Mouse (Mus musculus) midbrain, embryonic 10.5 days (tissue): ENCODE measurements around the gene Fam207a. TPM values are rescaled to one million over a fixed set of nuclear protein-coding genes. Genes with fewer than 3 reads are reported as not detected.

Experiments used
- DNase-seq: peaks from one replicate; pipeline ENCODE4 v3.0.0-alpha.2; 2017; ENCODE audit warnings: low spot score
- H3K27ac ChIP-seq: fragments of 300-500 bp; sonication (generic); replicated peaks from 2 replicates; pipeline ENCODE4 v1.5.1; 2016; ENCODE audit warnings: mild to moderate bottlenecking
- H3K27me3 ChIP-seq: fragments of 300-500 bp; sonication (generic); 2 replicates; pipeline ENCODE4 v1.6.1; 2016; ENCODE audit warnings: low read depth, mild to moderate bottlenecking; ENCODE audit not compliant: poor library complexity, severe bottlenecking
- H3K36me3 ChIP-seq: fragments of 300-500 bp; sonication (generic); 2 replicates; pipeline ENCODE4 v1.6.1; 2016; ENCODE audit warnings: mild to moderate bottlenecking, moderate library complexity
- H3K4me1 ChIP-seq: fragments of 300-500 bp; sonication (generic); 2 replicates; pipeline ENCODE4 v1.6.1; 2016
- H3K4me3 ChIP-seq: fragments of 300-500 bp; sonication (generic); 2 replicates; pipeline ENCODE4 v1.5.1; 2016; ENCODE audit warnings: mild to moderate bottlenecking, moderate library complexity
- H3K9me3 ChIP-seq: fragments of 300-500 bp; sonication (generic); replicated peaks from 2 replicates; pipeline ENCODE4 v1.6.1; 2016; ENCODE audit warnings: mild to moderate bottlenecking
- WGBS: fragments of 180-500 bp; shearing (Covaris S2); methylation state at CpG from one replicate; pipeline ENCODE4 v1.1.7; 2016; 5-methylcytosine and 5-hydroxymethylcytosine counted together
- polyA plus RNA-seq: library from polyadenylated mRNA; unstranded; fragments of >200 nt; fragmentation: Nextera tagmentation; extraction: Ambion mirVana; gene quantifications from 2 replicates; pipeline ENCODE4 v1.2.1, GENCODE M21; 2016

Fam207a gene
- polyA plus RNA-seq, 1 experiment from 2014 or later, result 45.2 TPM

- Histone ChIP-seq H3K27me3 (no peaks in the 10 kb centered on the region), H3K4me1 (peaks cover 4% of the 10 kb centered on the region; the same call in 1 of the 2 replicates), H3K9me3 (no peaks in the 10 kb centered on the region), H3K27ac (no peak overlapping the region), H3K4me3 (no peak overlapping the region), H3K36me3 (no peaks in the 10 kb centered on the region)
- no peak for DNase-seq
- 85% methylated on average over 14 of the region's 14 CpGs for WGBS
These were observed 60.2 kb downstream of the Fam207a start for GRCm38 (mm10) chr10:77455251-77456010.

- H3K4me3 ChIP-seq, result no peak overlapping the region
- no peaks in the 10 kb centered on the region for H3K36me3 ChIP-seq
- no peaks in the 10 kb centered on the region for H3K9me3 ChIP-seq
- peaks cover 8% of the 10 kb centered on the region for H3K4me1 ChIP-seq
- H3K27me3 ChIP-seq, result no peaks in the 10 kb centered on the region
- WGBS, result 92% methylated on average over 6 of the region's 6 CpGs
- no peak overlapping the region for H3K27ac ChIP-seq
- DNase-seq, result no peak
These were observed 60.8 kb downstream of the Fam207a start for GRCm38 (mm10) chr10:77454795-77455194.

- DNase-seq, result no peak
- WGBS, result 92% methylated on average over 4 of the region's 4 CpGs
- no peaks in the 10 kb centered on the region for H3K9me3 ChIP-seq
- peaks cover 27% of the 10 kb centered on the region for H3K4me1 ChIP-seq
- H3K27me3 ChIP-seq, result no peaks in the 10 kb centered on the region
- no peak overlapping the region for H3K4me3 ChIP-seq
- no peak overlapping the region for H3K27ac ChIP-seq
- H3K36me3 ChIP-seq, result no peaks in the 10 kb centered on the region
These were observed 63.8 kb downstream of the Fam207a start for GRCm38 (mm10) chr10:77451822-77452221.

- H3K4me1 ChIP-seq, result peaks cover 24% of the 10 kb centered on the region
- H3K27ac ChIP-seq, result no peak overlapping the region
- no peak for DNase-seq
- H3K36me3 ChIP-seq, result no peaks in the 10 kb centered on the region
- peaks cover 4% of the 10 kb centered on the region; the same call in 1 of the 2 replicates for H3K9me3 ChIP-seq
- no peak overlapping the region for H3K4me3 ChIP-seq
- no peaks in the 10 kb centered on the region for H3K27me3 ChIP-seq
These were observed 65.5 kb downstream of the Fam207a start for GRCm38 (mm10) chr10:77450159-77450464.

GRCm38 (mm10) chr10:77449315-77450158 is 66.0 kb downstream of the Fam207a start:
- no peak for DNase-seq
- Histone ChIP-seq H3K9me3 (peaks cover 8% of the 10 kb centered on the region; the same call in 1 of the 2 replicates), H3K4me3 (no peak overlapping the region), H3K4me1 (peaks cover 24% of the 10 kb centered on the region), H3K27ac (peak overlapping the region; percentile 47; the same call in 1 of the 2 replicates), H3K36me3 (no peaks in the 10 kb centered on the region), H3K27me3 (no peaks in the 10 kb centered on the region)
- 58% methylated on average over 23 of the region's 23 CpGs for WGBS

GRCm38 (mm10) chr10:77448698-77449247 is 66.8 kb downstream of the Fam207a start:
- H3K27ac ChIP-seq, result peak overlapping the region; percentile 47
- H3K4me3 ChIP-seq, result no peak overlapping the region
- DNase-seq, result no peak
- H3K9me3 ChIP-seq, result peaks cover 8% of the 10 kb centered on the region; the same call in 1 of the 2 replicates
- no peaks in the 10 kb centered on the region for H3K36me3 ChIP-seq
- WGBS, result 72% methylated on average over 6 of the region's 6 CpGs
- H3K27me3 ChIP-seq, result no peaks in the 10 kb centered on the region
- peaks cover 24% of the 10 kb centered on the region for H3K4me1 ChIP-seq

- 85% methylated on average over 7 of the region's 7 CpGs for WGBS
- Histone ChIP-seq H3K4me1 (peaks cover 24% of the 10 kb centered on the region), H3K27ac (peak overlapping the region; percentile 24), H3K9me3 (peaks cover 8% of the 10 kb centered on the region; the same call in 1 of the 2 replicates), H3K27me3 (no peaks in the 10 kb centered on the region), H3K36me3 (no peaks in the 10 kb centered on the region), H3K4me3 (no peak overlapping the region)
- no peak for DNase-seq
These were observed 67.4 kb downstream of the Fam207a start for GRCm38 (mm10) chr10:77448209-77448608.

- Histone ChIP-seq H3K36me3 (no peaks in the 10 kb centered on the region), H3K9me3 (peaks cover 8% of the 10 kb centered on the region; the same call in 1 of the 2 replicates), H3K27ac (no peak overlapping the region; the same call in 1 of the 2 replicates), H3K4me3 (no peak overlapping the region), H3K27me3 (no peaks in the 10 kb centered on the region), H3K4me1 (peaks cover 24% of the 10 kb centered on the region)
- peak; percentile 52 for DNase-seq
- WGBS, result 24% methylated on average over 2 of the region's 2 CpGs
These were observed 67.8 kb downstream of the Fam207a start for GRCm38 (mm10) chr10:77447755-77448154.

- Histone ChIP-seq H3K4me3 (no peak overlapping the region), H3K9me3 (peaks cover 8% of the 10 kb centered on the region; the same call in 1 of the 2 replicates), H3K36me3 (no peaks in the 10 kb centered on the region), H3K4me1 (peaks cover 4% of the 10 kb centered on the region), H3K27ac (no peak overlapping the region), H3K27me3 (no peaks in the 10 kb centered on the region)
- 74% methylated on average over 4 of the region's 4 CpGs for WGBS
- DNase-seq, result no peak
These were observed 73.3 kb downstream of the Fam207a start for GRCm38 (mm10) chr10:77442250-77442649.

- no peaks in the 10 kb centered on the region for H3K36me3 ChIP-seq
- H3K9me3 ChIP-seq, result peaks cover 8% of the 10 kb centered on the region; the same call in 1 of the 2 replicates
- peaks cover 4% of the 10 kb centered on the region for H3K4me1 ChIP-seq
- WGBS, result 90% methylated on average over 3 of the region's 3 CpGs
- no peaks in the 10 kb centered on the region for H3K27me3 ChIP-seq
- no peak overlapping the region for H3K27ac ChIP-seq
- no peak overlapping the region for H3K4me3 ChIP-seq
- DNase-seq, result no peak
These were observed 73.8 kb downstream of the Fam207a start for GRCm38 (mm10) chr10:77441812-77442211.

GRCm38 (mm10) chr10:77440841-77441755 is 74.5 kb downstream of the Fam207a start:
- DNase-seq, result no peak
- Histone ChIP-seq H3K27me3 (no peaks in the 10 kb centered on the region), H3K4me3 (no peak overlapping the region), H3K27ac (no peak overlapping the region), H3K9me3 (peaks cover 8% of the 10 kb centered on the region; the same call in 1 of the 2 replicates), H3K36me3 (no peaks in the 10 kb centered on the region), H3K4me1 (peaks cover 4% of the 10 kb centered on the region)
- 70% methylated on average over 19 of the region's 19 CpGs for WGBS

GRCm38 (mm10) chr10:77440286-77440685 is 75.3 kb downstream of the Fam207a start:
- Histone ChIP-seq H3K36me3 (no peaks in the 10 kb centered on the region), H3K27ac (no peak overlapping the region), H3K27me3 (no peaks in the 10 kb centered on the region), H3K4me3 (no peak overlapping the region), H3K9me3 (peaks cover 6% of the 10 kb centered on the region; the same call in 1 of the 2 replicates), H3K4me1 (peaks cover 8% of the 10 kb centered on the region)
- DNase-seq, result no peak
- WGBS, result 69% methylated on average over 6 of the region's 6 CpGs
